Mouse (Mus musculus): ENCODE data around the gene Pdyn.

Gene Pdyn

GRCm38 (mm10) chr2:129699484-129700158 lies at the start of gene Pdyn:
TSS of gene Pdyn (minus strand) at chr2:129699844.
- DNase-seq (ENCODE audit: low read depth, low spot score) = no peak

- no peak for DNase-seq (ENCODE audit: low read depth, low spot score)
These were observed 42.4 kb upstream of the Pdyn start for GRCm38 (mm10) chr2:129742016-129742415.

- DNase-seq (ENCODE audit: low read depth, low spot score) = no peak
These were observed 40.9 kb upstream of the Pdyn start for GRCm38 (mm10) chr2:129740515-129740914.

- DNase-seq (ENCODE audit: low read depth, low spot score) = no peak
These were observed 34.4 kb upstream of the Pdyn start for GRCm38 (mm10) chr2:129734031-129734430.

GRCm38 (mm10) chr2:129729681-129730080 lies 30.0 kb upstream of the Pdyn start:
- no peak for DNase-seq (ENCODE audit: low read depth, low spot score)

GRCm38 (mm10) chr2:129715671-129716070 lies 16.0 kb upstream of the Pdyn start:
- no peak for DNase-seq (ENCODE audit: low read depth, low spot score)

GRCm38 (mm10) chr2:129713026-129713544 lies 13.4 kb upstream of the Pdyn start:
- no peak for DNase-seq (ENCODE audit: low read depth, low spot score)

- peak; percentile 22 for DNase-seq (ENCODE audit: low read depth, low spot score)
These were observed 3.6 kb downstream of the Pdyn start for GRCm38 (mm10) chr2:129696059-129696458.

- DNase-seq (ENCODE audit: low read depth, low spot score) = no peak
These were observed 5.3 kb downstream of the Pdyn start for GRCm38 (mm10) chr2:129694303-129694702.

GRCm38 (mm10) chr2:129692694-129693093 lies 7.0 kb downstream of the Pdyn start:
- no peak for DNase-seq (ENCODE audit: low read depth, low spot score)

- DNase-seq (ENCODE audit: low read depth, low spot score) = no peak
These were observed 9.9 kb downstream of the Pdyn start for GRCm38 (mm10) chr2:129689694-129690093.

GRCm38 (mm10) chr2:129688036-129688625 lies 11.5 kb downstream of the Pdyn start:
- no peak for DNase-seq (ENCODE audit: low read depth, low spot score)

GRCm38 (mm10) chr2:129686908-129687307 lies 12.7 kb downstream of the Pdyn start:
- no peak for DNase-seq (ENCODE audit: low read depth, low spot score)

- DNase-seq (ENCODE audit: low read depth, low spot score) = no peak
These were observed 15.6 kb downstream of the Pdyn start for GRCm38 (mm10) chr2:129684014-129684413.

GRCm38 (mm10) chr2:129680236-129680635 lies 19.4 kb downstream of the Pdyn start:
- no peak for DNase-seq (ENCODE audit: low read depth, low spot score)

GRCm38 (mm10) chr2:129679066-129679465 lies 20.6 kb downstream of the Pdyn start:
- no peak for DNase-seq (ENCODE audit: low read depth, low spot score)

GRCm38 (mm10) chr2:129677664-129678063 lies 22.0 kb downstream of the Pdyn start:
- no peak for DNase-seq (ENCODE audit: low read depth, low spot score)

- DNase-seq (ENCODE audit: low read depth, low spot score) = peak; percentile 67
These were observed 24.6 kb downstream of the Pdyn start for GRCm38 (mm10) chr2:129674935-129675634.

GRCm38 (mm10) chr2:129671911-129672310 lies 27.7 kb downstream of the Pdyn start:
- no peak for DNase-seq (ENCODE audit: low read depth, low spot score)

- no peak for DNase-seq (ENCODE audit: low read depth, low spot score)
These were observed 37.2 kb downstream of the Pdyn start for GRCm38 (mm10) chr2:129662484-129662883.

GRCm38 (mm10) chr2:129660020-129660419 lies 39.6 kb downstream of the Pdyn start:
- DNase-seq (ENCODE audit: low read depth, low spot score) = no peak

GRCm38 (mm10) chr2:129658796-129659195 lies 40.8 kb downstream of the Pdyn start:
- no peak for DNase-seq (ENCODE audit: low read depth, low spot score)

GRCm38 (mm10) chr2:129655033-129655432 lies 44.6 kb downstream of the Pdyn start:
- no peak for DNase-seq (ENCODE audit: low read depth, low spot score)

Data from CD4-positive helper T cell, adult 2 months (primary cell).